Mouse (Mus musculus) spleen, adult 2 months (tissue): ENCODE results near the gene Srgap2.

Experiments used
- CTCF ChIP-seq: fragments of 200-500 bp; IDR thresholded peaks from 2 replicates; pipeline ENCODE4 v1.5.1; 2011; ENCODE audit warnings: mild to moderate bottlenecking, inconsistent platforms; ENCODE audit not compliant: insufficient read depth, insufficient read length, insufficient replicate concordance; ENCODE audit errors: extremely low read depth
- POLR2A ChIP-seq: fragments of 200-500 bp; IDR thresholded peaks from 2 replicates; pipeline ENCODE4 v1.6.1; 2011; ENCODE audit warnings: low read depth, low read length, inconsistent platforms

GRCm38 (mm10) chr1:131560500-131560899 lies 33.3 kb upstream of the Srgap2 start:
- TF ChIP-seq CTCF (no peak), POLR2A (no peak)
